ENCODE assay signal across 12 mouse cellular contexts in genomic region chr11:30166551-30166922, GRCm38 (mm10).
DNase-seq lines count a peak whose midpoint lies in the region; ATAC-seq and TF ChIP-seq lines count a peak whose summit lies in the region.
"Had no signal": no experiment of that assay in that cellular context is flagged by ENCODE, and none has a peak within 500 bp of the region (broad histone marks: within the 10 kb centered on the region; RNA-seq: fewer than 3 reads in every experiment).

No protein-coding gene starts in this region.

- no peak for TF ChIP-seq POLR2A in liver, adult 2 months (IDR thresholded peaks at IDR 0.05; ENCODE audit: extremely low read depth, insufficient read depth, low read length)
- TF ChIP-seq POLR2A in bone marrow, adult 2 months (IDR thresholded peaks at IDR 0.05; ENCODE audit: borderline replicate concordance, control insufficient read depth, low read depth, low read length), result no peak

- ATAC-seq in heart, embryonic 11.5 days (replicated peaks; ENCODE audit: insufficient number of reproducible peaks, low FRiP score, low TSS enrichment), result no peak
- ATAC-seq in liver, embryonic 12.5 days, result peak; percentile 46
- ATAC-seq: midbrain, embryonic 15.5 days had no signal

- no peaks in the 10 kb centered on the region for H3K9me3 ChIP-seq in heart, embryonic 11.5 days (replicated peaks; ENCODE audit: control insufficient read depth, low read length)
- no peaks in the 10 kb centered on the region for H3K9me3 ChIP-seq in liver, embryonic 12.5 days (replicated peaks)
- H3K9me3 ChIP-seq: midbrain, embryonic 15.5 days had no signal

- H3K4me2 ChIP-seq in heart, embryonic 11.5 days, result peak overlapping the region; percentile 37
- H3K4me2 ChIP-seq in liver, embryonic 12.5 days, result peak overlapping the region; percentile 57
- H3K4me2 ChIP-seq: midbrain, embryonic 15.5 days had no signal

- 46% methylated on average over 4 of the region's 4 CpGs for WGBS in heart, embryonic 11.5 days (ENCODE audit: insufficient replicate concordance)
- 73% methylated on average over 4 of the region's 4 CpGs for WGBS in liver, adult 2 months
- WGBS in bone marrow, adult 2 months, result 3% methylated on average over 4 of the region's 4 CpGs
- 18% methylated on average over 4 of the region's 4 CpGs for WGBS in liver, embryonic 12.5 days (ENCODE audit: insufficient replicate concordance)

- no peak overlapping the region for H3K4me3 ChIP-seq in heart, embryonic 11.5 days (ENCODE audit: low read depth, low read length)
- no peak overlapping the region for H3K4me3 ChIP-seq in liver, adult 2 months (ENCODE audit: insufficient read depth, low read depth, low read length)
- no peak overlapping the region for H3K4me3 ChIP-seq in bone marrow, adult 2 months (replicated peaks; ENCODE audit: control insufficient read depth, low read depth, low read length)
- peak overlapping the region; percentile 12; the same call in 1 of the 2 replicates for H3K4me3 ChIP-seq in liver, embryonic 12.5 days
- H3K4me3 ChIP-seq: midbrain, embryonic 15.5 days had no signal

- no peak for TF ChIP-seq CTCF in liver, adult 2 months (IDR thresholded peaks at IDR 0.05; ENCODE audit: low read depth, low read length)
- TF ChIP-seq CTCF in bone marrow, adult 2 months (IDR thresholded peaks at IDR 0.05; ENCODE audit: control insufficient read depth, insufficient read depth, low read length), result no peak

- peaks cover 64% of the 10 kb centered on the region for H3K4me1 ChIP-seq in heart, embryonic 11.5 days (ENCODE audit: control insufficient read depth, insufficient read depth, low read length)
- peaks cover 3% of the 10 kb centered on the region; the same call in 1 of the 2 replicates for H3K4me1 ChIP-seq in liver, adult 2 months (ENCODE audit: control insufficient read depth, insufficient read depth, low read length)
- H3K4me1 ChIP-seq in bone marrow, adult 2 months (ENCODE audit: control insufficient read depth, insufficient read depth, low read length), result peaks cover 6% of the 10 kb centered on the region
- H3K4me1 ChIP-seq in liver, embryonic 12.5 days, result peaks cover 67% of the 10 kb centered on the region

- H3K36me3 ChIP-seq in heart, embryonic 11.5 days (ENCODE audit: control insufficient read depth, insufficient read depth, low read length), result no peaks in the 10 kb centered on the region
- H3K36me3 ChIP-seq in liver, adult 2 months (ENCODE audit: control insufficient read depth, insufficient read depth, low read length), result no peaks in the 10 kb centered on the region
- no peaks in the 10 kb centered on the region for H3K36me3 ChIP-seq in liver, embryonic 12.5 days
- H3K36me3 ChIP-seq: midbrain, embryonic 15.5 days had no signal

- H3K9ac ChIP-seq in heart, embryonic 11.5 days (ENCODE audit: low read depth, low read length), result no peak overlapping the region
- H3K9ac ChIP-seq in liver, adult 2 months (ENCODE audit: low read depth, low read length), result no peak overlapping the region
- peak overlapping the region; percentile 64 for H3K9ac ChIP-seq in liver, embryonic 12.5 days
- H3K9ac ChIP-seq: midbrain, embryonic 15.5 days had no signal

- no peak for DNase-seq in heart, postnatal 10 days
- DNase-seq in liver, adult 2 months (ENCODE audit: extremely low read depth, low read depth, low spot score), result no peak
- DNase-seq in liver, result no peak
- no peak for DNase-seq in ovary, adult 18-20 months (ENCODE audit: low spot score)
- no peak for DNase-seq in ovary, postnatal 10 days (ENCODE audit: low spot score)
- DNase-seq: B cell, adult 2 months; cerebellum, postnatal 10 days; gastrocnemius, postnatal 36 days had no signal

- peak overlapping the region; percentile 73 for H3K27ac ChIP-seq in heart, embryonic 11.5 days (ENCODE audit: low read depth, low read length)
- H3K27ac ChIP-seq in liver, adult 2 months (replicated peaks; ENCODE audit: insufficient read depth, low read depth, low read length), result peak overlapping the region; percentile 57
- H3K27ac ChIP-seq in bone marrow, adult 2 months (ENCODE audit: control insufficient read depth, insufficient read depth, low read depth, low read length, poor library complexity), result peak overlapping the region; percentile 43; the same call in 1 of the 2 replicates
- H3K27ac ChIP-seq in liver, embryonic 12.5 days, result peak overlapping the region; percentile 86
- H3K27ac ChIP-seq: midbrain, embryonic 15.5 days had no signal

- intact Hi-C loops in heart, postnatal 10 days (cut with DNase I), result no loop called here

- H3K79me2 ChIP-seq in liver, adult 2 months (ENCODE audit: control insufficient read depth, insufficient read depth, low read length), result peaks cover 23% of the 10 kb centered on the region; the same call in 1 of the 2 replicates

- no peaks in the 10 kb centered on the region for H3K27me3 ChIP-seq in heart, embryonic 11.5 days (ENCODE audit: control insufficient read depth, insufficient read depth, low read length)
- H3K27me3 ChIP-seq in liver, adult 2 months (ENCODE audit: control insufficient read depth, insufficient read depth, low read length), result no peaks in the 10 kb centered on the region
- H3K27me3 ChIP-seq in liver, embryonic 12.5 days (replicated peaks), result no peaks in the 10 kb centered on the region
- H3K27me3 ChIP-seq: midbrain, embryonic 15.5 days had no signal
